Mouse (Mus musculus) kidney, embryonic 16.5 days (tissue): ENCODE measurements around the gene Gm49322. TPM values are rescaled to one million over a fixed set of nuclear protein-coding genes. Genes with fewer than 3 reads are reported as not detected.
"Not testable (repeated sequence)": the region's sequence is repeated elsewhere in the genome, so short reads cannot be mapped to it uniquely, and the experiment has no call there.

Experiments
- ATAC-seq: fragments of 200-750 bp; cut with Nextera tagmentation; 2 replicates; pipeline ENCODE4 v1.8.0; 2017; ENCODE audit warnings: moderate TSS enrichment; ENCODE audit not compliant: low FRiP score, low TSS enrichment
- H3K27ac ChIP-seq: fragments of 300-500 bp; sonication (generic); 2 replicates; pipeline ENCODE4 v1.5.1; 2014; ENCODE audit warnings: low read length
- H3K27me3 ChIP-seq: fragments of 300-500 bp; sonication (generic); 2 replicates; pipeline ENCODE4 v1.6.1; 2014; ENCODE audit warnings: low read length, control low read depth, mixed read lengths; ENCODE audit not compliant: insufficient read depth
- H3K36me3 ChIP-seq: fragments of 300-500 bp; sonication (generic); 2 replicates; pipeline ENCODE4 v1.6.1; 2014; ENCODE audit warnings: low read length, control low read depth, mixed read lengths; ENCODE audit not compliant: insufficient read depth
- H3K4me1 ChIP-seq: fragments of 300-500 bp; sonication (generic); 2 replicates; pipeline ENCODE4 v1.6.1; 2014; ENCODE audit warnings: low read length, control low read depth, mixed read lengths; ENCODE audit not compliant: insufficient read depth
- H3K4me2 ChIP-seq: fragments of 300-500 bp; sonication (generic); replicated peaks from 2 replicates; pipeline ENCODE4 v1.6.1; 2014; ENCODE audit warnings: low read depth, low read length
- H3K4me3 ChIP-seq: fragments of 300-500 bp; sonication (generic); 2 replicates; pipeline ENCODE4 v1.5.1; 2014; ENCODE audit warnings: mild to moderate bottlenecking, low read length
- H3K9ac ChIP-seq: fragments of 300-500 bp; sonication (generic); replicated peaks from 2 replicates; pipeline ENCODE4 v1.6.1; 2014; ENCODE audit warnings: low read length
- H3K9me3 ChIP-seq: fragments of 300-500 bp; sonication (generic); 2 replicates; pipeline ENCODE4 v1.6.1; 2016; ENCODE audit warnings: low read length, control low read depth
- WGBS: fragments of 180-500 bp; shearing (Covaris S2); extraction: QIAGEN DNeasy Blood & Tissue Kit; methylation state at CpG from one replicate; pipeline ENCODE4 v1.1.7; 2014; 5-methylcytosine and 5-hydroxymethylcytosine counted together
- polyA plus RNA-seq: library from polyadenylated mRNA; unstranded; fragments of >200 nt; fragmentation: Nextera tagmentation; extraction: Ambion mirVana; gene quantifications from 2 replicates; pipeline ENCODE4 v1.2.1, GENCODE M21; 2015

Gm49322 gene
- polyA plus RNA-seq: 4.2 and 4.8 TPM in 2 replicates

GRCm38 (mm10) chr10:80605721-80606120 lies at the start of gene Gm49322:
Gene Gm49322 (plus strand): TSS chr10:80606021.
- Histone ChIP-seq H3K4me1 (peaks cover 18% of the 10 kb centered on the region), H3K36me3 (peaks cover 36% of the 10 kb centered on the region)
- WGBS: 85% methylated on average over 3 of the region's 4 CpGs
- ATAC-seq, H3K9me3 ChIP-seq, H3K27me3 ChIP-seq, H3K4me2 ChIP-seq, H3K27ac ChIP-seq, H3K9ac ChIP-seq, H3K4me3 ChIP-seq: not testable (repeated sequence)

GRCm38 (mm10) chr10:80557346-80557965 lies 48.4 kb upstream of the Gm49322 start:
- H3K27ac ChIP-seq: no peak overlapping the region
- peaks cover 31% of the 10 kb centered on the region for H3K4me1 ChIP-seq
- no peaks in the 10 kb centered on the region for H3K36me3 ChIP-seq
- peak overlapping the region; percentile 12; the same call in 1 of the 2 replicates for H3K9ac ChIP-seq
- 35% methylated on average over 5 of the region's 5 CpGs for WGBS
- H3K9me3 ChIP-seq: no peaks in the 10 kb centered on the region
- ATAC-seq: no peak
- H3K4me3 ChIP-seq: no peak overlapping the region
- H3K27me3 ChIP-seq: no peaks in the 10 kb centered on the region
- H3K4me2 ChIP-seq: no peak overlapping the region

GRCm38 (mm10) chr10:80559431-80559830 lies 46.4 kb upstream of the Gm49322 start:
- no peak overlapping the region for H3K4me2 ChIP-seq

GRCm38 (mm10) chr10:80560621-80561020 lies 45.2 kb upstream of the Gm49322 start:
- H3K4me3 ChIP-seq: peak overlapping the region; percentile 76
- no peaks in the 10 kb centered on the region for H3K9me3 ChIP-seq
- ATAC-seq: no peak
- no peaks in the 10 kb centered on the region for H3K36me3 ChIP-seq
- peak overlapping the region; percentile 97 for H3K9ac ChIP-seq
- peak overlapping the region; percentile 91 for H3K4me2 ChIP-seq
- H3K4me1 ChIP-seq: peaks cover 37% of the 10 kb centered on the region
- peak overlapping the region; percentile 96 for H3K27ac ChIP-seq
- 2% methylated on average over 13 of the region's 13 CpGs for WGBS
- no peaks in the 10 kb centered on the region for H3K27me3 ChIP-seq

More at GRCm38 (mm10) chr10:80559431-80559830, 46.4 kb upstream of the Gm49322 start:
- H3K9ac ChIP-seq: no peak overlapping the region
- no peak for ATAC-seq
- 90% methylated on average over 7 of the region's 7 CpGs for WGBS
- no peaks in the 10 kb centered on the region for H3K36me3 ChIP-seq
- no peaks in the 10 kb centered on the region for H3K9me3 ChIP-seq
- H3K4me1 ChIP-seq: peaks cover 37% of the 10 kb centered on the region
- no peaks in the 10 kb centered on the region for H3K27me3 ChIP-seq
- H3K4me3 ChIP-seq: no peak overlapping the region
- no peak overlapping the region for H3K27ac ChIP-seq

GRCm38 (mm10) chr10:80561116-80561944 lies 44.5 kb upstream of the Gm49322 start, which contains the start of gene Rexo1:
Gene Rexo1 (minus strand): TSS chr10:80561560.
- no peaks in the 10 kb centered on the region for H3K9me3 ChIP-seq
- H3K4me3 ChIP-seq: peak within 1 kb of the TSS; percentile 76
- H3K4me1 ChIP-seq: peaks cover 39% of the 10 kb centered on the region
- peak within 1 kb of the TSS; percentile 97 for H3K9ac ChIP-seq
- H3K27ac ChIP-seq: peak within 1 kb of the TSS; percentile 96
- H3K36me3 ChIP-seq: no peaks in the 10 kb centered on the region
- H3K27me3 ChIP-seq: no peaks in the 10 kb centered on the region
- H3K4me2 ChIP-seq: peak within 1 kb of the TSS; percentile 91
- peak; percentile 84 for ATAC-seq
- under 1% methylated on average over 65 of the region's 72 CpGs for WGBS

- no peaks in the 10 kb centered on the region for H3K27me3 ChIP-seq
- WGBS: 29% methylated on average over 17 of the region's 17 CpGs
- no peaks in the 10 kb centered on the region for H3K9me3 ChIP-seq
- no peak overlapping the region for H3K4me2 ChIP-seq
- 0 out of 2 replicates have a peak overlapping the region, but pooled peaks have one; percentile 18 for H3K27ac ChIP-seq
- H3K4me3 ChIP-seq: no peak overlapping the region
- 0 out of 2 replicates have a peak, but pooled peaks cover 8% of the 10 kb centered on the region for H3K36me3 ChIP-seq
- H3K9ac ChIP-seq: no peak overlapping the region
- ATAC-seq: peak; percentile 17; the same call in 1 of the 2 replicates
- peaks cover 41% of the 10 kb centered on the region for H3K4me1 ChIP-seq
Observed at GRCm38 (mm10) chr10:80566375-80567092, 39.3 kb upstream of the Gm49322 start.

- Histone ChIP-seq H3K4me3 (no peak overlapping the region), H3K4me1 (peaks cover 34% of the 10 kb centered on the region)
- no peak for ATAC-seq
Observed at GRCm38 (mm10) chr10:80568876-80569275, 36.9 kb upstream of the Gm49322 start.

GRCm38 (mm10) chr10:80569664-80570066 lies 36.2 kb upstream of the Gm49322 start:
- no peak overlapping the region for H3K27ac ChIP-seq
- peak overlapping the region; percentile 18; the same call in 1 of the 2 replicates for H3K9ac ChIP-seq
- whole genome bisulfite sequencing: 27% methylated on average over 10 of the region's 10 CpGs
- no peaks in the 10 kb centered on the region for H3K27me3 ChIP-seq
- ATAC-seq: 0 out of 2 replicates have a peak, but pooled peaks have one; percentile 22
- 0 out of 2 replicates have a peak, but pooled peaks cover 8% of the 10 kb centered on the region for H3K36me3 ChIP-seq
- peaks cover 41% of the 10 kb centered on the region for H3K4me1 ChIP-seq
- H3K9me3 ChIP-seq: no peaks in the 10 kb centered on the region
- H3K4me3 ChIP-seq: peak overlapping the region; percentile 9; the same call in 1 of the 2 replicates
- peak overlapping the region; percentile 23 for H3K4me2 ChIP-seq

More at GRCm38 (mm10) chr10:80568876-80569275, 36.9 kb upstream of the Gm49322 start:
- no peak overlapping the region for H3K4me2 ChIP-seq
- H3K27ac ChIP-seq: no peak overlapping the region
- H3K27me3 ChIP-seq: no peaks in the 10 kb centered on the region
- no peaks in the 10 kb centered on the region for H3K9me3 ChIP-seq
- 0 out of 2 replicates have a peak, but pooled peaks cover 8% of the 10 kb centered on the region for H3K36me3 ChIP-seq
- WGBS: 93% methylated on average over 27 of the region's 29 CpGs
- H3K9ac ChIP-seq: no peak overlapping the region

GRCm38 (mm10) chr10:80570419-80570818 lies 35.4 kb upstream of the Gm49322 start:
- H3K4me1 ChIP-seq: peaks cover 49% of the 10 kb centered on the region
- peak overlapping the region; percentile 45; the same call in 1 of the 2 replicates for H3K9ac ChIP-seq
- no peak for ATAC-seq
- H3K27ac ChIP-seq: peak overlapping the region; percentile 59; the same call in 1 of the 2 replicates
- H3K36me3 ChIP-seq: 0 out of 2 replicates have a peak, but pooled peaks cover 8% of the 10 kb centered on the region
- WGBS: 88% methylated on average over 10 of the region's 10 CpGs
- peak overlapping the region; percentile 50; the same call in 1 of the 2 replicates for H3K4me2 ChIP-seq
- H3K4me3 ChIP-seq: peak overlapping the region; percentile 23; the same call in 1 of the 2 replicates
- H3K27me3 ChIP-seq: no peaks in the 10 kb centered on the region
- no peaks in the 10 kb centered on the region for H3K9me3 ChIP-seq
